Mouse (Mus musculus) hematopoietic stem cell, adult 5-6 weeks (primary cell): ENCODE measurements around the gene Zdhhc7. TPM values are rescaled to one million over a fixed set of nuclear protein-coding genes. Genes with fewer than 3 reads are reported as not detected.

Experiments
- ATAC-seq, 2 experiments: fragments of 125-278 bp in 1 of 2; replicated peaks in 1 of 2; 2 replicates each; pipeline ENCODE4 v1.8.0; 2016 to 2017; ENCODE audit warnings: inconsistent platforms in 2 of 2, mild to moderate bottlenecking in 2 of 2, moderate number of reproducible peaks in 2 of 2, low read depth in 1 of 2, moderate TSS enrichment in 1 of 2; ENCODE audit not compliant: low FRiP score in 2 of 2, poor library complexity in 2 of 2, severe bottlenecking in 2 of 2, insufficient read depth in 1 of 2, low TSS enrichment in 1 of 2
- total RNA-seq: library from RNA; stranded (forward); fragments of 172-1452, 232-1000 nt; gene quantifications from 2 replicates; pipeline ENCODE4 v1.2.3, GENCODE M21; 2017

The Zdhhc7 gene
- total RNA-seq, 1 experiment from 2014 or later: 16.1 TPM

- ATAC-seq: no peak
These were observed 11.8 kb downstream of the Zdhhc7 start for GRCm38 (mm10) chr8:120089511-120089910.

- no peak for ATAC-seq
These were observed 16.5 kb downstream of the Zdhhc7 start for GRCm38 (mm10) chr8:120084783-120085182.

- no peak for ATAC-seq
These were observed 18.0 kb downstream of the Zdhhc7 start for GRCm38 (mm10) chr8:120083261-120083660.

- ATAC-seq: no peak
These were observed 21.9 kb downstream of the Zdhhc7 start for GRCm38 (mm10) chr8:120079361-120079760.

GRCm38 (mm10) chr8:120078080-120078479 lies 23.2 kb downstream of the Zdhhc7 start:
- ATAC-seq: peak; percentile 65 to 78; a peak in 1 of 4 replicates

- ATAC-seq: no peak
These were observed 25.9 kb downstream of the Zdhhc7 start for GRCm38 (mm10) chr8:120075347-120075746.

GRCm38 (mm10) chr8:120074516-120074915 lies 26.8 kb downstream of the Zdhhc7 start:
- no peak for ATAC-seq

GRCm38 (mm10) chr8:120072827-120073226 lies 28.5 kb downstream of the Zdhhc7 start:
- no peak for ATAC-seq

GRCm38 (mm10) chr8:120072259-120072658 lies 29.0 kb downstream of the Zdhhc7 start:
- ATAC-seq: no peak

GRCm38 (mm10) chr8:120071684-120072083 lies 29.6 kb downstream of the Zdhhc7 start:
- ATAC-seq: peak; percentile 72 to 81

GRCm38 (mm10) chr8:120067936-120068668 lies 33.2 kb downstream of the Zdhhc7 start:
- no peak for ATAC-seq

- no peak for ATAC-seq
These were observed 35.1 kb downstream of the Zdhhc7 start for GRCm38 (mm10) chr8:120066226-120066625.

- no peak for ATAC-seq
These were observed 35.7 kb downstream of the Zdhhc7 start for GRCm38 (mm10) chr8:120065611-120066010.

- no peak for ATAC-seq
These were observed 38.0 kb downstream of the Zdhhc7 start for GRCm38 (mm10) chr8:120063326-120063725.

GRCm38 (mm10) chr8:120062742-120063141 lies 38.5 kb downstream of the Zdhhc7 start:
- no peak for ATAC-seq

GRCm38 (mm10) chr8:120057078-120057477 lies 44.2 kb downstream of the Zdhhc7 start:
- no peak for ATAC-seq

GRCm38 (mm10) chr8:120054833-120055232 lies 46.4 kb downstream of the Zdhhc7 start:
- no peak for ATAC-seq

GRCm38 (mm10) chr8:120052318-120052717 lies 49.0 kb downstream of the Zdhhc7 start:
- no peak for ATAC-seq

- no peak for ATAC-seq
These were observed 49.4 kb downstream of the Zdhhc7 start for GRCm38 (mm10) chr8:120051908-120052307.
